Mouse (Mus musculus) ES-E14 (cell line): ENCODE results near the gene Urm1. TPM values are rescaled to one million over a fixed set of nuclear protein-coding genes. Genes with fewer than 3 reads are reported as not detected.
A peak's percentile ranks its signal among the peaks of the same experiment; 100 is the strongest.

Source experiments
- DNase-seq: peaks from one replicate; pipeline ENCODE4 v3.0.0-alpha.2; 2013; ENCODE audit warnings: low read depth, low spot score
- H3K27ac ChIP-seq: 2 replicates; pipeline ENCODE4 v1.5.1; 2012; ENCODE audit warnings: low read depth, mild to moderate bottlenecking, low read length, moderate library complexity, mixed read lengths; ENCODE audit not compliant: poor library complexity, insufficient read depth, severe bottlenecking
- H3K36me3 ChIP-seq: 2 replicates; pipeline ENCODE4 v1.6.1; 2012; ENCODE audit warnings: mild to moderate bottlenecking, low read length, moderate library complexity, mixed read lengths; ENCODE audit not compliant: control insufficient read depth, poor library complexity, insufficient read depth, severe bottlenecking
- H3K4me1 ChIP-seq, 2 experiments: fragments of 150-350 bp in 1 of 2; sonication (generic) in 1 of 2; 2 replicates each; pipeline ENCODE4 v1.6.1; 2012; ENCODE audit warnings: low read length in 2 of 2, mild to moderate bottlenecking in 1 of 2, mixed read lengths in 1 of 2; ENCODE audit not compliant: control insufficient read depth in 2 of 2, insufficient read depth in 2 of 2, poor library complexity in 1 of 2
- H3K4me3 ChIP-seq, 2 experiments: fragments of 150-350 bp in 1 of 2; sonication (generic) in 1 of 2; 2 replicates each; pipeline ENCODE4 v1.5.1; 2012; ENCODE audit warnings: low read length in 2 of 2, low read depth in 1 of 2, mild to moderate bottlenecking in 1 of 2, mixed read lengths in 1 of 2; ENCODE audit not compliant: insufficient read depth in 1 of 2, poor library complexity in 1 of 2, severe bottlenecking in 1 of 2
- H3K9ac ChIP-seq: 2 replicates; pipeline ENCODE4 v1.6.1; 2012; ENCODE audit warnings: low read depth, mild to moderate bottlenecking, low read length, mixed read lengths; ENCODE audit not compliant: poor library complexity, insufficient read depth, severe bottlenecking
- H3K9me3 ChIP-seq: fragments of 150-350 bp; sonication (generic); 2 replicates; pipeline ENCODE4 v1.6.1; 2012; ENCODE audit warnings: low read depth, mild to moderate bottlenecking, low read length; ENCODE audit not compliant: control insufficient read depth, insufficient read depth
- CHD2 ChIP-seq: IDR thresholded peaks from 2 replicates; pipeline ENCODE4 v1.6.1; 2014; ENCODE audit warnings: mild to moderate bottlenecking, low read depth, low read length, inconsistent platforms
- HCFC1 ChIP-seq: IDR thresholded peaks from 2 replicates; pipeline ENCODE4 v1.6.1; 2012; ENCODE audit warnings: low read length, inconsistent platforms, borderline replicate concordance; ENCODE audit not compliant: insufficient read depth
- MAFK ChIP-seq: IDR thresholded peaks from 2 replicates; pipeline ENCODE4 v1.6.1; 2014; ENCODE audit warnings: mild to moderate bottlenecking, low read depth, low read length, inconsistent platforms; ENCODE audit not compliant: insufficient read depth
- ZC3H11A ChIP-seq: IDR thresholded peaks from 2 replicates; pipeline ENCODE4 v1.6.1; 2012; ENCODE audit warnings: low read depth, mild to moderate bottlenecking, inconsistent platforms, low read length, borderline replicate concordance
- ZNF384 ChIP-seq: IDR thresholded peaks from 2 replicates; pipeline ENCODE4 v1.6.1; 2012; ENCODE audit warnings: low read depth, low read length, inconsistent platforms
- in situ Hi-C, 2 experiments: fragments of 600-800 bp; cut with MboI; formaldehyde crosslinking; loops; one replicate each; pipeline ENCODE4 v1.15.1; 2025; ENCODE audit warnings: low sequenced_read_pairs in 2 of 2, inconsistent platforms in 1 of 2; ENCODE audit not compliant: unreplicated experiment in 2 of 2
- total RNA-seq: library from RNA; depleted of rRNA; stranded (reverse); fragments of 300-350 nt; gene quantifications from 2 replicates; pipeline ENCODE4 v1.2.3, GENCODE M21; 2012

The Urm1 gene
- total RNA-seq, 1 experiment = 50.8 TPM

DNA sequence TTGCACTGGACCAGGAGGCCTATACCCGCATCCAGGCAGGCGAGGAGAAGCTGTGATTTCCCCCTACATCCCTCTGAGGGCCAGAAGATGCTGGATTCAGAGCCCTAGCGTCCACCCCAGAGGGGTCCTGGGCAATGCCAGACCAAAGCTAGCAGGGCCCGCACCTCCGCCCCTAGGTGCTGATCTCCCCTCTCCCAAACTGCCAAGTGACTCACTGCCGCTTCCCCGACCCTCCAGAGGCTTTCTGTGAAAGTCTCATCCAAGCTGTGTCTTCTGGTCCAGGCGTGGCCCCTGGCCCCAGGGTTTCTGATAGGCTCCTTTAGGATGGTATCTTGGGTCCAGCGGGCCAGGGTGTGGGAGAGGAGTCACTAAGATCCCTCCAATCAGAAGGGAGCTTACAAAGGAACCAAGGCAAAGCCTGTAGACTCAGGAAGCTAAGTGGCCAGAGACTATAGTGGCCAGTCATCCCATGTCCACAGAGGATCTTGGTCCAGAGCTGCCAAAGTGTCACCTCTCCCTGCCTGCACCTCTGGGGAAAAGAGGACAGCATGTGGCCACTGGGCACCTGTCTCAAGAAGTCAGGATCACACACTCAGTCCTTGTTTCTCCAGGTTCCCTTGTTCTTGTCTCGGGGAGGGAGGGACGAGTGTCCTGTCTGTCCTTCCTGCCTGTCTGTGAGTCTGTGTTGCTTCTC is 4.0 kb upstream of the Urm1 start:
- H3K27ac ChIP-seq = no peak overlapping the region

DNA sequence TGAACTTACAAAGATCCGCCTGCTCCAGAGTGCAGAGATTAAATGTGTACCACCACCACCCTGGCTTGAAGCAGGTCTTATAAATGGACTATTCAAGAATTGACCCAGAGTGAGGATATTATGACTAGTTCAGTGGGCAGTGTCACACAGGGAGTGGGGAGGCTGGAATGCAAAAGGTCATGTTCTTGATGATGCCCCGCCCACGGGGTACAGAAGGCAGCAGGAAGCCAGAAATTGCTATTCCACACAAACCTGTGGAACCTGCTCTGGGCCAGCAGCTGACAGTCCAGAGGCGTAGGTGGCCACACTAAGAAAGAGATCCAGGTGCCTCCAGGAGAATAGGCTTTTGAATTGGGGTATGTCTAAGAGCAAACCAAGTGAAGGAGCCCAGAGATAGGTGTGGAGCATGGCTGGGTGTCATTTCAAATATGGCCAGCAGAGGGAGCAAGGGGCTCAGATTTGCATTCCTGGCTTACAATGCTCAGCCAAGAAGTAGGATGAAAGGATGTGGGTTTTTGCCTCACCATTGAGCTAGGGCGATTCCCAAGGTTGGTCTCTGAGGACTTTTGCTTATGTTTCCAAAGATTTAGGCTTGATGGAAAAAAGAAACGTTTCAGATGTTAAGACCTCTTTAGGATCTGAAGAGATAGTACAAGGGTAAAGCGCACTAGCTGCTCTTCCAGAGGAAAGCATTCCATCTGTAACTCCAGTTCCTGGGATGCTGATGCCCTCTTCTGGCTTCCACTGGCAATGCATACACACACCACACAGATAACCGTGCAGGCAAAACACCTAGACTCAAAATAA is 2.2 kb upstream of the Urm1 start:
- Histone ChIP-seq H3K4me1 (peaks cover 4 to 18% of the 10 kb centered on the region in 2 experiments; a peak in 3 of 4 replicates), H3K4me3 (no peak overlapping the region), H3K27ac (no peak overlapping the region), H3K9me3 (no peaks in the 10 kb centered on the region), H3K36me3 (peaks cover 14% of the 10 kb centered on the region), H3K9ac (no peak overlapping the region; the same call in 1 of the 2 replicates)
- in situ Hi-C loops = no loop called here
- peak; percentile 88 for DNase-seq
- TF ChIP-seq ZC3H11A (peak; percentile 35; the same call in 1 of the 2 replicates), CHD2 (no peak), ZNF384 (no peak), MAFK (no peak), HCFC1 (no peak)

More for the DNA sequence above, 4.0 kb upstream of the Urm1 start:
- H3K4me3 ChIP-seq = no peak overlapping the region
- no peaks in the 10 kb centered on the region for H3K9me3 ChIP-seq
- H3K36me3 ChIP-seq = peaks cover 29% of the 10 kb centered on the region
- peaks cover 4 to 14% of the 10 kb centered on the region in 2 experiments; a peak in 3 of 4 replicates for H3K4me1 ChIP-seq
- no peak overlapping the region for H3K9ac ChIP-seq
- no peak for TF ChIP-seq ZNF384
- in situ Hi-C loops = no loop called here
- no peak for DNase-seq

DNA sequence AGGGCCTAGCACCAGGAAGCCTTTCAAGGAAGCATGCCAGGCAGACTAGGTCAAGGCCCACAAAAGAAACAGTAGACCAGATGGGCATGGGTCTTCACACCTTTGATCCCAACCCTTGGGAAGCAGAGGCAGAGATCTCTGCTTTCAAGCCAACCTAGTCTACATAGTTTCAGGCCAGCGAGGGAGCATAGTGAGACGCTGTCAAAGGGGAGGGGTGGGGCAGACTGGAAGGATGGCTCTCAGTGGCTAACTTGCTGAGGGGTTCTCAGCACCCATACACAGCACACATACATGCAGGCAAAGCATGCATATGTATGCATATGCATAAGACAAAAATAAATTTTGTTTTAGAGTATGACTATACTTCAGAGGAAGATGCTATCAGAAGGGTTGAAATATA is 512 bp upstream of the Urm1 start:
- no peak for DNase-seq
- no peak for TF ChIP-seq ZNF384
- TF ChIP-seq ZC3H11A = no peak
- TF ChIP-seq MAFK = no peak
- no peak for TF ChIP-seq CHD2
- no peak for TF ChIP-seq HCFC1
- Histone ChIP-seq H3K4me1 (peaks cover 4 to 18% of the 10 kb centered on the region in 2 experiments; a peak in 3 of 4 replicates), H3K9ac (no peak overlapping the region), H3K27ac (no peak overlapping the region), H3K4me3 (no peak overlapping the region), H3K9me3 (no peaks in the 10 kb centered on the region), H3K36me3 (peaks cover 9% of the 10 kb centered on the region; the same call in 1 of the 2 replicates)
- in situ Hi-C loops = no loop called here

DNA sequence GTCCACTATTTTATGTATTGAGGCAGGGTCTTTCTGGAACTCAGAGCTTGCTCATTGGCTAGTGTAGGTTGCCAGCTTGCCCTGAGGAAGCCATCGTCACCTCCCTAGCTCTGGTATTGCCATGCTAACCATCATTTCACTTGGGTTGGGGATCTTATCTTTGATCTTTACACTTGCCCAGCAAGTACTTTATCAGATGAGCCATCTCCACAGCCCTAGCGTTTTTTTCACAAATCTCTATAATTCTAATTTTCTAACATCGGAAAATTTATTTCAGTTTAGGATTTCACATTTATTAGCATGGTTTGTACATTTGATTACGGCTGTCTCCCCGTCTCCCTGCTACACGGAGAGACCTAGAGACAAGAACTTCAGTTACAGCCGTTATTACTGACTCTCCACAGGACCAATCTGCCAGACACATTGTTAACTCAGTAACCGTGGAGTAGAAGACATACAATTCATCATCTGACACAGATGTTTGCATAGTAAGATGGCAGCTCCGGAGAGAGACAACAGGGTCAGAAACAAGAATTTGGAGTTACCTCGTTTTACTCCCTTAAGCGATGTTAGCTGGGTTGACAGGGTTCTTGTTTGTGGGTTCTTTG is 6.5 kb downstream of the Urm1 start:
- no peaks in the 10 kb centered on the region for H3K9me3 ChIP-seq
- no peak for DNase-seq
- H3K27ac ChIP-seq = peak overlapping the region; percentile 84
- H3K9ac ChIP-seq = peak overlapping the region; percentile 90
- in situ Hi-C loops = no loop called here
- no peak for TF ChIP-seq MAFK
- TF ChIP-seq ZC3H11A = no peak
- TF ChIP-seq ZNF384 = no peak
- TF ChIP-seq HCFC1 = no peak
- TF ChIP-seq CHD2 = no peak
- peak overlapping the region; percentile 87 to 88 for H3K4me3 ChIP-seq
- H3K4me1 ChIP-seq = peaks cover 0 to 6% of the 10 kb centered on the region in 2 experiments; a peak in 2 of 4 replicates
- no peaks in the 10 kb centered on the region; the same call in 1 of the 2 replicates for H3K36me3 ChIP-seq
